Mouse (Mus musculus) E14TG2a.4 (cell line): Measurements from ENCODE around the gene Myh8.
A peak's percentile ranks its signal among the peaks of the same experiment; 100 is the strongest.

Source experiments
- CTCF ChIP-seq: conservative IDR thresholded peaks from 2 replicates; pipeline ENCODE4 v1.5.1; 2014; ENCODE audit warnings: low read length
- NANOG ChIP-seq: IDR thresholded peaks from 2 replicates; pipeline ENCODE4 v1.6.1; 2014; ENCODE audit warnings: borderline replicate concordance, low read length, mixed read lengths

DNA sequence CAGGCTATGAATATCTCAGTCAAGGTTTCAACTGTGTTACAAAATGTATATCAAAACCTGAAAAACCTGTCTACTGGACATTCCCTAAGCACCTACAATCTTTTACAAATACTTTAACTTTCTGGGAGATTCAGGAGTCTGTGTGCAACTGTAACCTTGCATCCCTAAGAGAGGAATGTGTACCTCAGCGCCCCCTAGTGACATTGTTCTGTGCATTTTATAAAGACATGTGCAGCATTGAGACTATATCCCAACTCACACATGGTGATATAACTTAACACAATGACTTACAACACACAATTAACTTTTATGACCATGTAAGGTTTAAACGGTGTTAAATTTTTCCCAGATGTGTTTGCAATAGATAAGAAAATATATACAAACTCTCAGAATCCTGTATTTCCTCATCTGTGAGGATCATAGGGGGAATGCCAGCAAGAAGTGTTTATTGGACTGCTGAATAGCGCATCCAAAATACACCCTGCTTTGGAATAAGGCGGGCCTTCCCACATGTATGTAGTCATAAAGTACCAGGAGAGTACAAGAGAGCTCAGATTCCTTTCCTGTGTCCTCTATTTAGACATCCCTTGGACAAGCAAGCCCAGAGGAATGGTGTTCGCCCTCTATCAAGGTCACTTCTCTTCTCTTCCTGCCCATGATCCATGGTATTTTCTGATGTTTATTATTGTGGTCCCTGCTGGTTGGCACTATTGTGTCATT lies 41.1 kb upstream of the Myh8 start:
- peak; percentile 29 for TF ChIP-seq CTCF
- TF ChIP-seq NANOG, result no peak
